Mouse (Mus musculus): ENCODE measurements around the gene 2010003K11Rik.
"Not testable (repeated sequence)": the region's sequence is repeated elsewhere in the genome, so short reads cannot be mapped to it uniquely, and the experiment has no call there.

2010003K11Rik gene

DNA sequence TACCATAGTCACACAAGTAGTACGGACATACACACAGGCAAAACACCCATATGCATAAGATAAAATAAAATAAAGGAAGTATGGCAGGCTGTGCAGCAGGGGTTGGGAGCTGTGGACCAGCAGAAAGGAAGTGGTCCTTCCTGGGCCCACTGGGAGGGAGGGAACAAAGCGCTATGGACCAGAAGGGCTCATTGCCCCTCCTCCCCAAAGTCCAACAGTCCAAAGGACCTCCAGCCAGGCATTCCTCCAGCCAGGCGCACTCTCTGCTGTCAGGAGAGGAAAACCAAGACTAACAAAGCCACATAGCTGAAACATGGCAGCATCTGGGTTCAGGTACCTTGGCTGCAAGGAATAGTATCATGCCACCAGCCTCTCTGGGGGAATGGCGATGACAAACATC, 33.7 kb downstream of the 2010003K11Rik start:
- no peak for DNase-seq (ENCODE audit: extremely low read depth, insufficient read length, low spot score)

DNA sequence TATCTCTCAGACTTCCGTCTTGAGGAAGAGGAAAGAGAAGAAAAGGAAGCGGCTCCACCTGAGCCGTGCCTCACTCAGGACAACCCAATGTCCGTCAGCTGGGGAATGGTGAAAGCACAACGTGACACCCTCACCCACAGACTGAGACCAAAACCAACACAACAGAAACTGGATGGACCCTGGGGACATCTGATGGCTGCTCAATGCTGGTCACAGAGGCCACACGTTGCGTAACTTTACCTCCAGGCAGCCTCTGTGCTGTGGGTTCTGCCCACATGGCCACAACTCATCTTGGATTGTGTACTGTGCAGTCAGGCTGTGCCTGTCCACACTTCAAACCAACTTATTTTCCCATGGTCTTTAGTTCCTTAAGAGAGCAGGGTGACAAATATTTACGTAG, 36.4 kb downstream of the 2010003K11Rik start:
- DNase-seq (ENCODE audit: extremely low read depth, insufficient read length, low spot score) = no peak

DNA sequence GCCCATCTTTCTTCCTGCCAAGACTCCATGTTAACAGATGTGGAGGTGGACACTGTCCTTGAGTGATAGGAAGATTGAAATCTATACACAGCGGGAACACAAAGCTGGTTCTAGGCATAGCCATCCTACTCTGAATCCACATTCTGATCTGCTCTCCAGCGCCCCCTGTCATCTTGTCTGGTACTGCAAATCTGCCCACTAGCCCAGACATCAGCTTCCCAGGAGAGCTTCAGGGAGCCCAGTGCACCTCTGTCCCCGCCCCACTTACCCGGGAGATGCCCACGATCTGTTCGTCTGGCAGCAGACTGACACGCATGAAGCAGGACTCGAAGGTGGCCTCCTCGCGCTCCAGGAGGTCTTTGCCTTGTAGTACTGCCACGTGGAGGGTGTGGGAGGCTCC, 42.2 kb downstream of the 2010003K11Rik start:
- no peak for DNase-seq (ENCODE audit: extremely low read depth, insufficient read length, low spot score)

DNA sequence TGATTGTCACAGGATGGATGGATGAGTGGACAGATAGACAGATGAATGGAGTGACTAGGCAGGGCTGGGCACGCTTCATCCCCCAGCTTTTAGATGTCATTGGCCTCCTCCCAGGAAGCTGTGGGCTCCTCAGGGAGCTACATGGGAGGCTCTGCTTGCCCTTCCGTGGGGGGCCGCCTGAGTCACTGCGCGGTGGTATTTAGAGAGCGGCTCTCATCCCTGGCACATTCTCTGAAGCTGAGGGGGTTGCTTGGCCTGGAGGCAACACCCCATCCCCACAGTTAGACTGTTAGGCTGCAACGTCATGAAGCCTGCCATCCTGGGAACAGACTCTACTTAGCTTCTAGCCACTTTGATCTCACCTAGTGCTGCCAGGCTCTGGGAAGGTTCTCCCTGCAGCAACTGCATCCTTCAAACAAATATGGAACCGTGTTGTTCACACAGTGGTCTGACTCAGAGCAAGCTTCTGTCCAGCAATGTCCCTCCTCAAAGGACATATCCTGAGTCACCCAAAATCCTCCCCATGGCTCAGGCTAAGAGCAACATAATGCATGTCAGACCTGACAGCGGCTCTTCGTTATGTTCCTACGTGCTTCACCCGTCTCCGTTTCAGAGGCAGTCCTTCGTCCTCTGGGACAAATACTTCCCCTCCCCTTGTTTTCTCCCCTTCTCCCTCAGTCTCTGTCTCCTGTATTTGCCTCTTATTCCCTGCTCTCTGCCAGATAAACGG, 43.1 kb downstream of the 2010003K11Rik start:
- no peak for DNase-seq (ENCODE audit: extremely low read depth, insufficient read length, low spot score)

DNA sequence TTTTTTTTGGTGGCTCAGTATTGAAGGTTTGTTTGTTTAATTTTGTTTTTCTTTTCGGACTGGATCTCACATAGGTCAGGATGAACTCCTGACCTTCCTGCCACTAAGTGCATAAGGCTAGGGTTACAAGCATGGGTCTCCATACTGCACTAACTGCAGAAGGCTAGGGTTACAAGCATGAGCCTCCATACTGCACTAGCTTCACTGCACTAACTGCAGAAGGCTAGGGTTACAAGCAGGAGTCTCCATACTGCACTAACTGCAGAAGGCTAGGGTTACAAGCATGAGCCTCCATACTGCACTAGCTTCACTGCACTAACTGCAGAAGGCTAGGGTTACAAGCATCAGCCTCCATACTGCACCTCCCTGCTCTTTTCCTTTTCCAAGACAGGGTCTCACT, 44.3 kb downstream of the 2010003K11Rik start:
- not testable (repeated sequence) for DNase-seq (ENCODE audit: extremely low read depth, insufficient read length, low spot score)

DNA sequence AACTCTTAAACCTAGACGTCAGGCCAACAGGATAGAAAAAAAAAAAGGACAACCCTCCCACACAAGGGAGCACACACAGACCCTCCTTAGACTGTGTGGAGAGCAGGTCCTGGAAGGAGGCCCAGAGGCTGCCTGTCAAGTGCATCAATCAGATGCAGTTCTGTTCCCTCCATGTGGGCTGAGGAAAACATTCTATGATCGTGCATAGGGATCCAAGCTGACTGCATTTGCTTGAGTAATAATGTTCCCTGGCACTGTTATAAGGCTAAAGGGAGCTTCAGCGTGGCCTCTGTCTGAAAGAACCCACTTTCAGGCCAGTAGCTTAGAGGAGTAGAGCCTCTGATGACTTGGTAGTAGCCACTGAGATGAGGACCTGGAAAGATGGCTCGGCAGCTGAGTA, 45.9 kb downstream of the 2010003K11Rik start:
- no peak for DNase-seq (ENCODE audit: extremely low read depth, insufficient read length, low spot score)

DNA sequence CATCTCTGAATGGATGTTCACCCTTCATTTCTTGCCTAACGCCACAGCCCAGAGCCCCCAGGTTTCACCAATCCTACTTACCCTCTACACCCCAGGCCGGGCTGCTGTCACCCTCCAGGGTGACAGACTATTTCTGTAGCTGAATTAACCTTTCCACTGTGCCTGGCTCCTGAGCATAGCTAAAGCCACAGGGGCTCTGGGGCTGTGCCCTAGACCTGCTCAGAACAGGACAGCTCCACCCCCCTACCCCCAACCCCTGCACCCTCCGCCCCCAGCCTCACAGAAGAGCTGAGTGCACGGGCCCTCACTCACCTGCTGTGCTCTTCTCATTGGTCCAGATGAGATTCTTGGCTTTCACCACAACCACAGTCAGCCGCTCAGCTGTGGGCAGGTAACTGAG, 46.4 kb downstream of the 2010003K11Rik start:
- DNase-seq (ENCODE audit: extremely low read depth, insufficient read length, low spot score) = no peak

DNA sequence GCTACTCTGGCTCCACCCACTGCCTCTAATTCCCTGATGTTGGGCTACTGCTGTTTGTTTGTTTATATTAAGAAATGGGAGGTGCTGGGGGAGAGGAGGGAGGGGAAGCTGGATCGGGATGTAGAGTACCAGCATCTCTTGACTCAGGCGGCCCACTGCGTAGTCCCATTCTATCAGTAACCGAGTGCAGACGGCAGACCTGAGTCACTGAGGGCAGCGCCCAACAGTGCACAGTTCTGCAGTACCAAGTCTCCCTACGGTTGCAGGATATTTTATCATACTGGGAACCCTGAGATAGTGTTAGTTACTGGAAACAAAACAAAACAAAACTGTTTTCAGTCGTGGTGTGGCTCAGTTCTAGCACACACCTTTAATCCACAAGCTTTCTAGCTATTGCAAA, 47.3 kb downstream of the 2010003K11Rik start:
- no peak for DNase-seq (ENCODE audit: extremely low read depth, insufficient read length, low spot score)

DNA sequence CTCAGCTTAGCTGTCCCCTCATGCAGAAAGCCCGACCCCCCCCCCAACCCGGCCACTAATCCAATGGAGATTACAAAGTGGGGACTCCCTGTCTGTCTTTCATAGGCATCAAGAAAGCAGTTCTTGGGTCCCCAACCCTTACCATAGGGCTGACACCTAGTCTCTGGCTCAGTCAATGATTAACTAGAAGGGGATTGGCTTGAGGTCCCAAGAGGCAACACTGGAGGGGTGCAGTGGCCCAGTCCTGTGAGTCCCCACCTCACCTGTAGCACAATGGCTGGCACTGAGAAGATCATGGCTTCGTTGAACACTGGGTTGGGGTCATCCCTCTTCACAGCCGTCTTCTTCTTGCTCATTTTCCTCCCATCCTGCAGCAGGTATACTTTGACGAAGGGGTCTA, 47.7 kb downstream of the 2010003K11Rik start:
- no peak for DNase-seq (ENCODE audit: extremely low read depth, insufficient read length, low spot score)

DNA sequence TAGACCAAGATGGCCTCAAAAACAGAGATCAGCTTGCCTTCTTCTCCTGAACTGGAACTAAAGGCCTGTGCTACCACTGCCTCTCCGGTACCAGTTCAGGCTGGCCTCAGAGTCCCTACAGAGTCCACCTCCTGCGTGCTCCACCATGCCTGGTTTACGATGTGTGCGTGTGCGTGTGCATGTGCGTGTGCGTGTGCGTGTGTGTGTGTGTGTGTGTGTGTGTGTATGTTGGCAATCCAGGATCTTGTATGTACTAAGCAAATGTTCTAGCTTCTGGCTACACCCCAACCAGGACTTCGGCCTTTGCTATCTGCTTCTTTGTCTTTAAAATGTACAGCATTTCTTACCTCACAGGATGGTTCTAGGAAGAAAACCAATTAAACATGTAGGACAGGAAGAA, 49.2 kb downstream of the 2010003K11Rik start:
- DNase-seq (ENCODE audit: extremely low read depth, insufficient read length, low spot score) = no peak

DNA sequence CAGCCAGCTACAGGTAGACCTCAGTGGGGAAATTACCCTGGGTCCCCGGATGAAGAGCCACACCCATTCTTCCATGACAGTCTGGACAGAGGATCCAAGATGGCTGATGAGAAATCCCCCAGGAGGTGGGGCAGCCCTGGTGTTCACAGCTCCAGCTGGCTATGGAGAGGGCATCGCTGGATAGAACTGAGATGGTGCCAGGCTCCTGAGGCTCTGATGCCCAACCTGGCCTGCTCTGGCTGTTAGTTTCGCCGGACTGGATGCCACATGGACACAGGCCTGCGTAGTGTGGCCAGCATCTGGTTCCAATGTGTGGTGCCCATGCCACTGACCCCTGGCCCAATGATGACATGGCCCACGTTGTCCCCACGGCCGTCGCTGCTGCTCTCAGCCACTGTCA, 50.9 kb downstream of the 2010003K11Rik start:
- DNase-seq (ENCODE audit: extremely low read depth, insufficient read length, low spot score) = no peak
